In genomic region chr2:10785156-10785555, GRCm38 (mm10) we compare ENCODE assay signal across 9 mouse cellular contexts.
DNase-seq lines count a peak whose midpoint lies in the region; TF ChIP-seq lines count a peak whose summit lies in the region.
"Had no signal": no experiment of that assay in that cellular context is flagged by ENCODE, and none has a peak within 500 bp of the region (broad histone marks: within the 10 kb centered on the region; RNA-seq: fewer than 3 reads in every experiment).

No protein-coding gene starts in this region.

- H3K9ac ChIP-seq in ES-Bruce4 (ENCODE audit: low read depth, poor library complexity, severe bottlenecking), result no peak overlapping the region

- H3K4me3 ChIP-seq in heart, embryonic 10.5 days, result no peak overlapping the region
- H3K4me3 ChIP-seq in ES-Bruce4 (ENCODE audit: low read depth, low read length), result no peak overlapping the region
- H3K4me3 ChIP-seq: megakaryocyte, embryonic 14.5 days had no signal

- 18% methylated on average over 2 of the region's 2 CpGs for WGBS in heart, embryonic 10.5 days

- H3K27ac ChIP-seq in heart, embryonic 10.5 days, result no peak overlapping the region
- no peak overlapping the region for H3K27ac ChIP-seq in ES-Bruce4 (ENCODE audit: insufficient read depth, low read length)

- intact Hi-C loops in heart, postnatal 10 days (cut with DNase I), result loop anchor here (1.0 kb wide), 1 partner anchor 274 kb away; no protein-coding TSS in a partner anchor

- H3K4me1 ChIP-seq in heart, embryonic 10.5 days, result no peaks in the 10 kb centered on the region
- no peaks in the 10 kb centered on the region for H3K4me1 ChIP-seq in ES-Bruce4 (ENCODE audit: control insufficient read depth, insufficient read depth, low read length)
- H3K4me1 ChIP-seq: megakaryocyte, embryonic 14.5 days had no signal

- no peak for TF ChIP-seq EP300 in ES-Bruce4 (IDR thresholded peaks at IDR 0.05; ENCODE audit: insufficient read depth, low read depth, low read length)

- TF ChIP-seq CTCF in ES-Bruce4 (IDR thresholded peaks at IDR 0.05; ENCODE audit: low read depth, low read length), result peak; percentile 62

- TF ChIP-seq POLR2A in ES-Bruce4 (IDR thresholded peaks at IDR 0.05; ENCODE audit: insufficient read depth, low read length), result no peak

- no peaks in the 10 kb centered on the region for H3K27me3 ChIP-seq in heart, embryonic 10.5 days (ENCODE audit: insufficient read depth, poor library complexity, severe bottlenecking)
- H3K27me3 ChIP-seq in ES-Bruce4 (ENCODE audit: control insufficient read depth, insufficient read depth, low read length, poor library complexity, severe bottlenecking), result no peaks in the 10 kb centered on the region; the same call in 1 of the 2 replicates
- H3K27me3 ChIP-seq: megakaryocyte, embryonic 14.5 days had no signal

- DNase-seq in heart, adult 8-10 months (ENCODE audit: low spot score), result peak; percentile 46
- DNase-seq in heart, embryonic 10.5 days (ENCODE audit: low spot score), result no peak
- peak; percentile 23 for DNase-seq in c-Kit-positive CD71-positive TER-119-negative erythroid progenitor cells, embryonic 14.5 days (ENCODE audit: low read depth)
- peak; percentile 47 to 67 for DNase-seq in heart, postnatal 10 days
- peak; percentile 32 to 84 for DNase-seq in layer of hippocampus, postnatal 14 days (ENCODE audit: low spot score in 2 of 2)
- peak; percentile 51 for DNase-seq in retina, postnatal 7 days (ENCODE audit: low read depth, low spot score)
- no peak for DNase-seq in spleen, postnatal 4 days (ENCODE audit: low spot score in 2 of 2)

- H3K36me3 ChIP-seq in heart, embryonic 10.5 days, result no peaks in the 10 kb centered on the region
- H3K36me3 ChIP-seq in ES-Bruce4 (ENCODE audit: control insufficient read depth, insufficient read depth, low read length, poor library complexity, severe bottlenecking), result no peaks in the 10 kb centered on the region

- H3K9me3 ChIP-seq in heart, embryonic 10.5 days, result no peaks in the 10 kb centered on the region
- no peaks in the 10 kb centered on the region for H3K9me3 ChIP-seq in ES-Bruce4 (replicated peaks; ENCODE audit: control insufficient read depth, insufficient read depth, low read length, poor library complexity, severe bottlenecking)
- H3K9me3 ChIP-seq: megakaryocyte, embryonic 14.5 days had no signal

Comparison
In these comparisons a context has a peak if more than half of its experiments do, and no peak if none do; other contexts are left out.
1. DNase-seq: peak in heart, adult 8-10 months (single experiment), c-Kit-positive CD71-positive TER-119-negative erythroid progenitor cells, embryonic 14.5 days (single experiment), heart, postnatal 10 days (2 of 2), layer of hippocampus, postnatal 14 days (2 of 2) and retina, postnatal 7 days (single experiment); none in heart, embryonic 10.5 days (single experiment) and spleen, postnatal 4 days (0 of 2).